Comparison of ENCODE assay signal across 9 mouse cellular contexts in genomic region chr4:129695815-129696157, GRCm38 (mm10). TPM values are rescaled to one million over a fixed set of nuclear protein-coding genes. Genes with fewer than 3 reads are reported as not detected.
A peak's percentile ranks its signal among the peaks of the same experiment; 100 is the strongest.
DNase-seq lines count a peak whose midpoint lies in the region; ATAC-seq and TF ChIP-seq lines count a peak whose summit lies in the region.
"Had no signal": no experiment of that assay in that cellular context is flagged by ENCODE, and none has a peak within 500 bp of the region (broad histone marks: within the 10 kb centered on the region; RNA-seq: fewer than 3 reads in every experiment).

No protein-coding gene starts in this region.

- 21% methylated on average over 6 of the region's 6 CpGs for WGBS in cerebellum, adult 2 months
- 19% methylated on average over 6 of the region's 6 CpGs for WGBS in spleen, adult 2 months
- 13% methylated on average over 6 of the region's 6 CpGs for WGBS in liver, embryonic 12.5 days (ENCODE audit: insufficient replicate concordance)
- 14% methylated on average over 6 of the region's 6 CpGs for WGBS in stomach, postnatal 0 days

- no peak for TF ChIP-seq EP300 in stomach, postnatal 0 days (optimal IDR thresholded peaks at IDR 0.05)

- no peaks in the 10 kb centered on the region for H3K4me1 ChIP-seq in cerebellum, adult 2 months (ENCODE audit: control insufficient read depth, insufficient read depth, low read length)
- no peaks in the 10 kb centered on the region; the same call in 1 of the 2 replicates for H3K4me1 ChIP-seq in spleen, adult 2 months (ENCODE audit: control insufficient read depth, insufficient read depth, insufficient read length)
- peaks cover 27% of the 10 kb centered on the region for H3K4me1 ChIP-seq in liver, embryonic 12.5 days
- no peaks in the 10 kb centered on the region; the same call in 1 of the 2 replicates for H3K4me1 ChIP-seq in stomach, postnatal 0 days (replicated peaks; ENCODE audit: control insufficient read depth, insufficient read depth)

- H3K4me2 ChIP-seq in liver, embryonic 12.5 days = peak overlapping the region; percentile 93
- peak overlapping the region; percentile 74 for H3K4me2 ChIP-seq in stomach, postnatal 0 days (replicated peaks; ENCODE audit: low read depth)

- H3K9me3 ChIP-seq in liver, embryonic 12.5 days (replicated peaks) = no peaks in the 10 kb centered on the region
- H3K9me3 ChIP-seq in stomach, postnatal 0 days (ENCODE audit: control insufficient read depth, low read length) = no peaks in the 10 kb centered on the region

- peak overlapping the region; percentile 95 for H3K4me3 ChIP-seq in cerebellum, adult 2 months (replicated peaks; ENCODE audit: insufficient read depth, low read depth, low read length)
- peak overlapping the region; percentile 93; the same call in 1 of the 2 replicates for H3K4me3 ChIP-seq in spleen, adult 2 months (ENCODE audit: extremely low read depth, insufficient read depth, insufficient read length)
- peak overlapping the region; percentile 87 for H3K4me3 ChIP-seq in liver, embryonic 12.5 days
- H3K4me3 ChIP-seq in stomach, postnatal 0 days (ENCODE audit: low read depth, low read length) = peak overlapping the region; percentile 78

- peak overlapping the region; percentile 80 for H3K9ac ChIP-seq in liver, embryonic 12.5 days
- H3K9ac ChIP-seq in stomach, postnatal 0 days (ENCODE audit: low read length) = peak overlapping the region; percentile 76

- DNase-seq in cerebellum, adult 2 months = no peak
- no peak for DNase-seq in cerebellum, adult 9-10 months
- DNase-seq in spleen, adult 2 months (ENCODE audit: low read depth in 1 of 2, low spot score in 2 of 2) = no peak
- DNase-seq in spleen, postnatal 14 days (ENCODE audit: low spot score in 2 of 2) = no peak
- DNase-seq in stomach, postnatal 0 days (ENCODE audit: low spot score) = no peak
- DNase-seq in gastrocnemius, postnatal 14 days = no peak
- no peak for DNase-seq in spleen, postnatal 10 days (ENCODE audit: low spot score in 2 of 2)
- DNase-seq: cerebellum, adult 8-10 months had no signal

- H3K27ac ChIP-seq in cerebellum, adult 2 months (ENCODE audit: insufficient read depth, low read length) = no peak overlapping the region
- H3K27ac ChIP-seq in spleen, adult 2 months (ENCODE audit: insufficient read depth, low read length) = peak overlapping the region; percentile 51; the same call in 1 of the 2 replicates
- peak overlapping the region; percentile 80 for H3K27ac ChIP-seq in liver, embryonic 12.5 days
- H3K27ac ChIP-seq in stomach, postnatal 0 days (replicated peaks) = peak overlapping the region; percentile 75

- intact Hi-C loops in gastrocnemius, postnatal 14 days (cut with DNase I; ENCODE audit: low total_unique reads) = no loop called here

- peaks cover 13% of the 10 kb centered on the region; the same call in 1 of the 2 replicates for H3K36me3 ChIP-seq in spleen, adult 2 months (ENCODE audit: control insufficient read depth, insufficient read depth, low read length)
- H3K36me3 ChIP-seq in liver, embryonic 12.5 days = peaks cover 35% of the 10 kb centered on the region
- H3K36me3 ChIP-seq in stomach, postnatal 0 days (ENCODE audit: control insufficient read depth, insufficient read depth, low read length) = no peaks in the 10 kb centered on the region; the same call in 1 of the 2 replicates

- 0 out of 2 replicates have a peak, but pooled peaks have one; percentile 1 for ATAC-seq in liver, embryonic 12.5 days
- ATAC-seq in stomach, postnatal 0 days (ENCODE audit: low FRiP score, low TSS enrichment) = no peak

- no peak for TF ChIP-seq CTCF in cerebellum, adult 2 months (IDR thresholded peaks at IDR 0.05; ENCODE audit: borderline replicate concordance, insufficient read depth, low read depth, low read length)
- no peak for TF ChIP-seq CTCF in spleen, adult 2 months (IDR thresholded peaks at IDR 0.05; ENCODE audit: extremely low read depth, insufficient read depth, insufficient read length, insufficient replicate concordance)
- TF ChIP-seq CTCF in stomach, postnatal 0 days (IDR thresholded peaks at IDR 0.05; ENCODE audit: low read depth) = no peak

- TF ChIP-seq POLR2A in cerebellum, adult 2 months (IDR thresholded peaks at IDR 0.05; ENCODE audit: borderline replicate concordance, insufficient read depth, low read length) = no peak
- TF ChIP-seq POLR2A in spleen, adult 2 months (IDR thresholded peaks at IDR 0.05; ENCODE audit: low read depth, low read length) = no peak

- no peaks in the 10 kb centered on the region for H3K27me3 ChIP-seq in cerebellum, adult 2 months (ENCODE audit: control insufficient read depth, insufficient read depth, low read length)
- H3K27me3 ChIP-seq in spleen, adult 2 months (ENCODE audit: control insufficient read depth, insufficient read depth, low read length) = no peaks in the 10 kb centered on the region
- H3K27me3 ChIP-seq in liver, embryonic 12.5 days (replicated peaks) = no peaks in the 10 kb centered on the region
- no peaks in the 10 kb centered on the region for H3K27me3 ChIP-seq in stomach, postnatal 0 days (ENCODE audit: control insufficient read depth, insufficient read depth, low read length)

RNA-seq across cellular contexts. Expression of gene Tmem39b, which starts 0.9 kb away (rescaled TPM):
- 13.2 and 13.8 TPM in 2 replicates for polyA plus RNA-seq in cerebellum, adult 2 months (2012; rRNA removed)
- 28.4 and 33.9 TPM in 2 replicates for polyA plus RNA-seq in spleen, adult 2 months (2012; rRNA removed)
- polyA plus RNA-seq in liver, embryonic 12.5 days (2016; fragmentation: Nextera tagmentation; extraction: Ambion mirVana) = 4.9 and 6.0 TPM in 2 replicates
- 4.5 and 5.4 TPM in 2 replicates for polyA plus RNA-seq in stomach, postnatal 0 days (2015; fragmentation: Nextera tagmentation; extraction: Ambion mirVana)
- total RNA-seq in gastrocnemius, postnatal 14 days (2021) = 1 to 10 TPM; 1.9 to 3.7 TPM

RNA-seq across cellular contexts. Expression of gene Kpna6, which starts 23.2 kb away (rescaled TPM):
- 55.3 and 56.9 TPM in 2 replicates for polyA plus RNA-seq in cerebellum, adult 2 months (2012; rRNA removed)
- polyA plus RNA-seq in spleen, adult 2 months (2012; rRNA removed) = 11.9 and 13.2 TPM in 2 replicates
- 10.0 and 10.3 TPM in 2 replicates for polyA plus RNA-seq in liver, embryonic 12.5 days (2016; fragmentation: Nextera tagmentation; extraction: Ambion mirVana)
- polyA plus RNA-seq in stomach, postnatal 0 days (2015; fragmentation: Nextera tagmentation; extraction: Ambion mirVana) = 5.7 and 6.8 TPM in 2 replicates
- 10 to 100 TPM; 62.8 to 64.2 TPM for total RNA-seq in gastrocnemius, postnatal 14 days (2021)

RNA-seq across cellular contexts. Expression of gene Khdrbs1, which starts 46.3 kb away (rescaled TPM):
- 42.0 and 42.5 TPM in 2 replicates for polyA plus RNA-seq in cerebellum, adult 2 months (2012; rRNA removed)
- polyA plus RNA-seq in spleen, adult 2 months (2012; rRNA removed) = 40.9 and 61.5 TPM in 2 replicates
- 59.4 and 60.2 TPM in 2 replicates for polyA plus RNA-seq in liver, embryonic 12.5 days (2016; fragmentation: Nextera tagmentation; extraction: Ambion mirVana)
- polyA plus RNA-seq in stomach, postnatal 0 days (2015; fragmentation: Nextera tagmentation; extraction: Ambion mirVana) = 37.7 and 38.6 TPM in 2 replicates
- 10 to 100 TPM; 31.7 to 34.7 TPM for total RNA-seq in gastrocnemius, postnatal 14 days (2021)

RNA-seq across cellular contexts. Expression of gene Txlna, which starts 54.9 kb away (rescaled TPM):
- polyA plus RNA-seq in cerebellum, adult 2 months (2012; rRNA removed) = 40.0 and 40.6 TPM in 2 replicates
- polyA plus RNA-seq in spleen, adult 2 months (2012; rRNA removed) = 20.1 and 25.1 TPM in 2 replicates
- polyA plus RNA-seq in liver, embryonic 12.5 days (2016; fragmentation: Nextera tagmentation; extraction: Ambion mirVana) = 45.4 and 45.7 TPM in 2 replicates
- 23.5 and 23.6 TPM in 2 replicates for polyA plus RNA-seq in stomach, postnatal 0 days (2015; fragmentation: Nextera tagmentation; extraction: Ambion mirVana)
- 10 to 100 TPM; 25.5 to 28.6 TPM for total RNA-seq in gastrocnemius, postnatal 14 days (2021)
